Comparison of ENCODE assay signal across 14 mouse cellular contexts in the genomic region with DNA sequence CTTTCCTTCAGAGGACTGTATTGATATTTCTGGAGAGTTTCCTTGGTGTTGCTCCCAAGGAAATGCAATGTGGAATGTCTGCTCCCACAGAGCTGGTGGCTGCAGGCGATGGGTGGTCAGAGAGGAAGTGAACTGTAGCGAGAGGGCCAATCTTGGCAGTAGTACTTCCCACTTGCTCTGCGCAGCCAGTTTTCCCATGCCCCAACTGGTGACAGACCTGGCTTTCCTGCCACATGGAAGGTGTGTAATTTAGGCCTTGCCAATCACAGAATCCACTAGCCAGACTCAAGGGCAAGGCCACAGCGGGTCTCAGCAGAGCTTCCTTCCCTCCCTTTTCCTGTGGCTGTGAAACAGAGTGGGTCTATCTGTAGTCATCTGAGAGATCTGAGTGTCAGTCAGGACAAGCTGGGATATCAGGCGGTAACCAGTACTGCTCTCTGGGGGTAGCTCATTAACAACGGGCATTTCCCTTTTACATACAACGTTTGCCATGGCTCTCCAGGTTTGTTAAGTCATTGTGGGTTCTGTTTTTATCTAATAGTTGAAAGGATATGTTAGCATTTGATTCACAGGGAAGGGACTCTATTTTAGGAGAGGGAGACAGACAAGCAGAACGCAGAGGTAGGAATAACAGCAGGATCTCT.
DNase-seq lines count a peak whose midpoint lies in the region; ATAC-seq lines count a peak whose summit lies in the region.
"Had no signal": no experiment of that assay in that cellular context is flagged by ENCODE, and none has a peak within 500 bp of the region (broad histone marks: within the 10 kb centered on the region; RNA-seq: fewer than 3 reads in every experiment).

No protein-coding gene starts in this region.

- DNase-seq in kidney, adult 18-20 months = peak; percentile 5
- DNase-seq in kidney, adult 8-10 months = no peak
- peak; percentile 84 for DNase-seq in brain, adult 2 months (ENCODE audit: low read depth, low spot score)
- DNase-seq in cerebellum, adult 8-10 months = peak; percentile 29
- no peak for DNase-seq in adrenal gland, adult (ENCODE audit: inconsistent age in 2 of 2, low spot score in 1 of 2)
- no peak for DNase-seq in adrenal gland, postnatal 36 days
- no peak for DNase-seq in spleen, postnatal 4 days (ENCODE audit: low spot score in 2 of 2)
- DNase-seq: embryo, embryonic 11 days; heart, postnatal 10 days; liver, embryonic 13.5 days; thymus, postnatal 25 days had no signal

- ATAC-seq in granulocyte monocyte progenitor cell, adult 5-6 weeks (replicated peaks; ENCODE audit: poor library complexity, severe bottlenecking) = peak; percentile 52
- ATAC-seq: intestine, postnatal 0 days; lung, postnatal 0 days had no signal

Comparison
In these comparisons a context has a peak if more than half of its experiments do, and no peak if none do; other contexts are left out.
1. DNase-seq: peak in kidney, adult 18-20 months (single experiment), brain, adult 2 months (single experiment) and cerebellum, adult 8-10 months (single experiment); none in kidney, adult 8-10 months (0 of 2), adrenal gland, adult (0 of 2), adrenal gland, postnatal 36 days (0 of 2) and spleen, postnatal 4 days (0 of 2).